Mouse (Mus musculus) lung, postnatal 0 days (tissue): ENCODE measurements around the gene Spr.

Source experiments
- CTCF ChIP-seq: IDR thresholded peaks from 2 replicates; pipeline ENCODE4 v1.5.1; 2016; ENCODE audit warnings: antibody characterized with exemption, mild to moderate bottlenecking
- EP300 ChIP-seq: IDR thresholded peaks from 2 replicates; pipeline ENCODE4 v1.6.1; 2016; ENCODE audit warnings: antibody characterized with exemption, mild to moderate bottlenecking, control low read depth

GRCm38 (mm10) chr6:85186033-85186743, 48.6 kb upstream of the Spr start:
- TF ChIP-seq CTCF (no peak), EP300 (no peak)
